Mouse (Mus musculus) urinary bladder, postnatal 4 days (tissue): ENCODE data around the gene Asap2.
A peak's percentile ranks its signal among the peaks of the same experiment; 100 is the strongest.

Experiments used
- DNase-seq, 2 experiments: peaks; one replicate each; pipeline ENCODE4 v3.0.0; 2021 to 2022; ENCODE audit warnings: low spot score in 2 of 2

Gene Asap2

DNA sequence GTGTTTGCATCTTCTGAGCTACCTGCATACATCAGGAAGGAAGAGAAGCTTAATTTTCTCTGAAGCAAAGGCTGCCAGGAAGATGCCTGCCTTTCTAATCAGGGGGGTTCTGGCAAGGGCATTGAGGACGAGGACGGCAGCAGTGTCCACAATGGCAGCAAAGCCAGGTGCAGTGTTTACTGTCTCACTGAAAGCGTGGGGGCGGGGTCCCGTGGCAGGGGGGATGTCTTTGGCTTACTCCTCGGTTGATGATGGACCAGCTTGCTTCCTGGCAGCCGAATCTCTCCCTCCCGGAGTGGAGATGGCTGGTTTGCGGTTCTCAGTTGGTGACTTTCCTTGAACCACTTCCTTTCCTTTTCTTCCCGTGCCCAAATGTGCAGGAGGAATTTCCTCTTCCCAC, 142.3 kb downstream of the Asap2 start:
- DNase-seq: no peak

DNA sequence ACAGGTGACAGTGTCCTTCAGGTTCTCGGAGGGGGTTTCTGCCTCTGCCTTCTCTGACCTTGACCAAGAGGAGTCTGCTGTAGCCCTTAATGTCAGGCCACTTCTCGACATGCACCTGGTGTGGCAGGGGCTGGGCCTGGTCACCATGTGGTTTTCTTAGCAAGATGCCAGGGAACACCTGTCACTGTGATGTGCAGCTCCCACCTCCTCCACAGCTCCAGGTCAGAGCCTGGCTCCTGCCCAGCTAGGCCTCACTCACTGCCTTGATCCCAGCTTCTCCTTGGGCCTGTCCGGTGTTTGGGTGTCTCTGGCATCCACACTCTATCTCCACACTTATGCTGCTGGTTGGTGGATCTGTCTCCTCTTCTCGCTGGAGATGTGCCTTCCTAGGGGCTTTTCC, 142.8 kb downstream of the Asap2 start:
- no peak for DNase-seq

DNA sequence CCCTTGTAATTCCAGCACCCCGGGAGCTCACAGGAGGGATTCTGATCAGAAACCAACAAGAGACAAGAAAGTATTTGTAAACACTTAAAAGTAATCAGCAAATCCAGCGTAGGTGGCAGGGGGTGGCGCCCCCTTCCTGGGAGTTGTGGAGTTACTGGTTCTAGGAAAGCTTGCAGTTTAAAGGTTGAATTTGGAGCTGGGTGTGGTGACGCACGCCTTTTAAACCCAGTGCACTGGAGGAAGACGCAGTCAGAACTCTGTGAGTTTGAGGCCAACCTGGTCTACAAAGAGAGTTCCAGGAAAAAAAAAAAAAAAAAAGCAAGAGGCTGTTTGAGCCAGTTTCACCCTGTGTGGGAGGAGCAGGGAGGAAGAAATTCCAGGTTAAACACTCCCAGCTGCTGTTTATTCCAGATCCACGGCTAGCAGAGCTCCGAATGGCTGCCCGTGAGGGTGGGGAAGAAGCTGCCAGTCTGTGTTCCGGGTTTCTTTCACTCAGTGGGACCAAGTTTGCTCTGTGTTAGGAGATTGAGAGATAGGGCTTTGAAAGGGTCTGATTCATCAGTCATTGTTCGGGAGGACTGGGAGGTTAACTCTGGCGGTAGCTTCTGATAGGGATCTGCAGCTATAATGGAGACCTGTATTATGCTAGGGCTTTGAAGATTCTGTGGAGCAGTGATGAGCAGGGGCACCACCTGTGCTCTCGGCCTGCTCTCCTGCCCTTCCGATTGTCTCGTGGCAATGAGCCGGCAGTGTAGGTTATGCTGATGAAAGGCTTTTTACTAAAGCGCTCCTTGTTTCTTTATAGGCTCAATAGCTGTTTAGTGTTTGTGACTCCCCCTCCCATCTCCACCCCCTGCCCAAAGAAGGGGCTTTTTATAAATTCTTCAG, 144.0 kb downstream of the Asap2 start:
- no peak for DNase-seq

DNA sequence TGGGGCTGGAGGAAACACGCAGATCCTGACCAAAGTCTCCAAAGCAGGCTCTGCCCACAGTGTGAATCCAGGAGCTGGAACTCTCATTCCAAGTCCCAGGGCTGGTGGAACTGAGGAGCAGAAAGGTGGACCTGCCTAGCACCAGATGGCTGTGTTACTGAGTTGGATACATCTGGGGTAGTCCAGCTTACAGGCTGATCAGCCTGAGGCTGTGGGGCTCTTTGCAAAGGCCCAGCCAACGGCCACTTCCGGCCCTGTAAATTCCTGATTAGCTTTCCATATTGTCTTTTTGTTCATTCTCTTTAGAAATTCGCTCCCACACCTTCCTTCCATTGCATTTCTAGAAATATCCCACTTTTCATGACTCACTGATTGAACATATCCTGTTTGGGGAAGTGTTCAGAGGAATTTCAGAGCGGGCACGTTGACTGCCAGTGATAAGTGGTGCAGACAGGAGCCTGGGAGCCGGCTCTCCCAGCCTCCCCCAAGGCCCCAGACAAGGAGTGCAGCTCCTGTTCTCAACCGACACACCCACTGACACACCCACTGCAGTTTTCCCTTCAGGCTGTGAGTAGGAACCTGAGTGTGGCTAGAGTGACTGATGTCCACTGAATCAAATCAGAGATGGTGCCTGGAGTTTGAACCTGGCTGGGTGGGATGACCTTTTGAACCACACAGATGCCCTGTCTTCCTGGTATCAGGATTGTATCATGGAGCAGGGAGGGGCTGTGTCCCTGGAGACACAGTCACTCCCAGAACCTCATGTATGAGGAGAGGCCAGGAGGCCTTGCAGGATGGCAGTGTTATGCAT, 145.6 kb downstream of the Asap2 start:
- DNase-seq: no peak

DNA sequence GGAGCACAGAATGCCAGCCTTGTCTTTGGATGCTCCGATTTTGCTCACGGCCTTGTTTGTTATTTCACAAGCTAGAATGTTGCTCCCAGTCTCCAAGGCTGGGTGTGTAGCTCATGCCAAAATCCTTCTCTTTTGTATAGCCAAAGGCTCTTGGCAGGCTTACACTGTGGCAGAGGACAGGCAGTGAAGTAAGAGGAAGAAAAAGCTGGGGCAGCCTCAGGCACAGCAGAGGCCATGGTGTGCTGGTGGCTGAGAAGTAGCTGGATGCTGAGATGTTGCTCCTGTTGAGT, 146.1 kb downstream of the Asap2 start:
- no peak for DNase-seq

DNA sequence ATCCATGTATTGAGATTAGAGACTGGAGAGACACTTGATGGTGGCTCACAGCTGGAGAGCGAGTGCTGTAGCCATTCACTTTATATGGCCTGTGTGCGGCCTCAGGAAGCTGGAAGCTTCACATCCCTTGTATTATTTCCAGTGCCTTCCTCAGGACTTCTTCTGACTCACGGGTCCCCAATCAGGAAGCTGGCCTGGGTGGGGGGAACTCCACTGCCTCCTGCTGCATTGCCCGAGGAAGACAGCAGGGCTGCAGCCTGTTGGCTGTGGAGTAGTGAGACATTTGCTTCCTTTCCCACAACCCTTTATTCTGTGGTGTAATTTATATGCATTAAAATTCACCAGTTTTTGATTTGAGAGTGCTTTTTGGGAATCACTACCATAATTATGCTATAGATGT, 149.3 kb downstream of the Asap2 start:
- DNase-seq: no peak

DNA sequence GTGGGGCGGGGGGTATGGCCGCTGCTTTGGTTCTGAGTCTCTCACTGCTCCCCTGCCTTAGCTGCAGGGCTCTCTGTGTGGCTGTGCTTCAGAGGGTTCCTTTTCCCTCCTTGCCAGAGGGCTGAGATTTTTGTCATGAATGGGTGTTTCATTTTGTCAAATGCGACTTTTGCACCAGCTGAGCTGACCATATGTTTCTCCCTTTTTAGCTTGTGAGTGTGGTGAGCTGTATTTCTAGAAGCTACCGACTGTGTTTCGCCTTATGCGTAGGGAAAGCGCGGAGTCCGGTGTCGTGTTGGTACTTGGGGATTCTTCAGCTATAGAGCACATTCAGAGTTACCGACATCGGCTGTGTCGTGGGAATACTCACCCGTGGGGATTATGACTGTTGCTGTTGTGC, 149.9 kb downstream of the Asap2 start:
- no peak for DNase-seq

DNA sequence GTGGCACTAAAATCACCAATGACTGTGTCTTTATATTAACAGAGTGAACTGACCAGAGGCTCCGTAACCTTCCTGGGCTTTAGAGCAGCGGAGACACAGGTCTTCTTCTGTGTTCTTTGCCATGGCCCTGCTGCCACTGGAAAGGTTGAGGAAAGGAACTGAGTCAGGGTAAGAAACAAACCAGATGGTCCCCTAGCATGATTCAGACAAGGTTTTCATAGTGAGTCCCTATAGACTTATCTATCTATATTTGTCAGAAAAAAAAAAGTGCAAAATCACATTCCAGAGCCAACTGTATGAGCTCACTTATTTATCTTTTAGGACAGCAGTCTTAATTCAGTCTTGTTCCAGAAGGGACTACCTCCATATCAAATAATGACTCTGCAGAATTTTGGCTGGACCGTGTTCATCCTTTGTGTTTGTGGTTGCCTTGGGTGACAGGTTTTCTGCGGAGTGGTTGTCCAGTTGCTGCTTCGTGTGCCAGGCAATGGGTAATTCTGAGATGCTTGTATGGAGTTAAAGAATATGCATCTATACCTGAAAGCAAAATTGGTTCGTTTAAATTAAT, 150.6 kb downstream of the Asap2 start:
- DNase-seq: no peak

DNA sequence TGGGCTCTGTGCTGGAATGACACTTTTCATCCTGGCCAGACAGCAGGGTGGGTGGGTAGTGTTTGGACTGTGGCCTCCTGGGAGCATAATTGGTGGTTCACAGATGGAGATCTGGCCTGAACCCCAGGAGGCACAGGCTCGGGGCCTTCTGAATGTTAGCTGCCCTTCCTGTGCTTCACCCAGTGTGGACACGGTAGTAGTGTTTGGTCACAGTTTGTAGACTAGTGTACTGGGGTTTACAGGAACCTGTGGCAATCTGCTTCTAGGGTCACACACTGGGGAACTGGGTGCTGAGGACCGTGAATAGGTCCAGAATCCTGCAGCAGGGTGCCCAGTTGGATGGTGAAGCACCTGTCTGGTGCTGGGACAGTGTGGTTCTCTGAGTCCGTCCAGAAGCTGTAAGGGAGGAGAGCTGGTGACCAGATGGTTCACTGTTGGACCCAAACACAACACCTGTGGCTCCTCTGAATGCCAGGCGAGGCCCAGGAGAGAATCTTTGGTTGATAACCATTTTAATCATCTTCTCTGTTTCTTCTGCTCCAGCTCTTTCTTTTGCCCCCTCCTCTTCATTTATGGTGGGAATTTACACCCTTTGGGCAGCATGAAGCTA, 151.5 kb downstream of the Asap2 start:
- no peak for DNase-seq

DNA sequence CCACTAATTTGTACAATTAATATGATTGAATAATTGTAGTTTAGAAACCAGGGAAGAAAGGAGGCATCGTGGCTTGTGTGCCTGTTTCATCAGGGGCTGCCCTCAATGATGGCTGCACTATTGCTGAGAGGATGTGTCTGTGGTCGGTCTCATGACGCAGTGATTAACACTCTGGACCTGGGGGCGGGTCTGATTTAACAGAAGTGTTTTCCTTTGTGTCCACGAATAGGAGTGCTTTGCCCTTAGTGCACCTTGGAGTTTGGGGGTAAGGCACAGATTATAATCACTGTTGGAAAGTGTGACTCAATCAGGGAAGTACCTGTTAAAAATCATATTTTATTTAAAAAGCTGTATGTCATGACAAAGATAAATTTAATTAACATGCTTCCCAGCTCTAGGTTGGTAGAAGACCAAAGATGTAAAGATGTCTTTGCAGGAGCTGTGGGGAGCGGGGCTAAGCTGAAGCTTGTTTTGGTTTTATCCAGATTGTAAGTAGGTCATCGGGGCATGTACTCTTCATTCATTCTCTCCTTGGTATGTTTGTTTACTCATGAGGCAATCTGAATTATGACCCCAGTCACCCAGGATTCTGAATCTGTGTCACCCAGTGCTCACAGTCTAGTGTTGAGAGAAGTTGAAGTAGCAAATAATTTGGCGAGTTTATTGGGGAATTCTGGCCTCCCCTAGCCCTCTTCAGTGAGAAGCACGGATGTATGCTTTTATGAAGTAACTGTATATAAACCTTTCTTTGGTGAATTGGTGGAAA, 152.4 kb downstream of the Asap2 start:
- DNase-seq: no peak

DNA sequence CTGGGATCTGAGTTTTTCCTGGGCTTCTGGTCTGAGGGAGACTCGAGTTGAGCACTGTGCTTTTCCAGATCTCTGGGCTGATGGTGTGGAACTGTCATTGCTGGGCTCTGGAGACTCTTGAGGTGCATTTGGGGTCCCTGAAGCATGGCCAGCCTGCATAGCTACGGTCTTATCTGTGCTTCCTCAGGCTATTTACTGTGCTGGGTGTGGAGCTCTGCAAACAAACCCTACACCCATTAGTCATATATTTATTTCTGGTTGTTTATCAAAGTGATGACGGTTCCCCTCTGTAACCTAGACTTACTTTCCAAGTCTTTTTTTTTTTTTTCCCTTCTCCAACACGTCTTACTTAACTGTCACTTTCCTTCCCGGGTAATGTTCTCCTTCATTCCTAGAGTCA, 154.3 kb downstream of the Asap2 start:
- no peak for DNase-seq

DNA sequence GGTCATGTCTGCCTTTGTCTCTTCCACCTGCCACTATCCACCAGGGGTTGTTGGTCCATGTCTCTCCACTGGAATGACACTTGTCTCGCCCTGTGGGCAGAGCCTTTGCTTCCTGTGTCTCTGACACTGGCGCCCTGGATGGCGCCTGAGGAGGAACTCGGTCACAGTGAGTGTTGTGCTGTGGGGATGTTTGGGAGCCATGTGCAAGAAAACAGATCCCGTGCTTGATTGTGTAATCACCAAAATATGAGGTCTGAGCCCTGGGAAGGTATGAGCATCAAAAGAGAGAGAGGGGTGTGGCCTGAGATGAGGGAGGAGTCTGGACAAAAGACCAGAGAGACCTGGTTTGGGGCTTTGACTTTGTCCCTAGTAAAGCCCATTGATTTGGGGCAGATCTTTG, 154.8 kb downstream of the Asap2 start:
- DNase-seq: no peak

DNA sequence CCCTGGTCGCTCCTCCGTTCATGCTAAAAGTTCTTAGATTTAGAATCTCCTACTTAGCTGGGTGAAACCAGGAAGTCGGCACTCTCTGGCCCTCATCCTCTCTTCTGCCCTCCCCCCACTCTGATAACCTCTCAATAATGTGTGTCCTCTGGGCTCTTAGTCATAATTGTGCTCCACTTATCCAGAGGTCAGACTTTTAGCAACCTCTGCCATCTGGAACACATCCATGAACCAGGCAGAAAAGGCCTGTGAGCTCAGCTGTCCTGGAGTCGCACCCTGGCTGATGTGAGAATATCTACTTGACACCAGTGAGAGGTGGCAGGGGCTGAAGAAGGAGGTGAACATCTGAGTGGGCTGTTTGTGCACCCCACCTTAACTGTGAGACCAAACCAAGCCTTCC, 156.6 kb downstream of the Asap2 start:
- no peak for DNase-seq

DNA sequence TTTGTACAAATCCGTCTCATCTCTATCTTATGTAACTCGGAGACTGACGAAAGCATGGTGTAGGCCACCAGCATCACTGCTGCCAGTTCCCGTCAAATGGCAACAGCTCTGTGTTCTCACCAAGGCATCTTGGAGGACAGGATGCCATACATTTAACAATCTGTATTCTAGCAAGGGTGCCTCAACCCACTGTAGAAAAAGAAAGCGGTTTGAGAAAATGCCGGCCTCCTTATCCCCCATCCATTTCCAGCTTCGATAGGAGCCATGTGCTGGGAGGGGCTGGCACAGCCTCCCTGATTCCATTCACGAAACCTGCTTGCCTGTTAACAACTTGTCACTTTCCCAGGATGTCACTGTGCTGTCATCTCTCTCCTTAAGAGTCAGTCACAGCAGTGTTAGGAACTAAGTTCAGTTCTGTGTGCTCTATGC, 163.0 kb downstream of the Asap2 start:
- no peak for DNase-seq

DNA sequence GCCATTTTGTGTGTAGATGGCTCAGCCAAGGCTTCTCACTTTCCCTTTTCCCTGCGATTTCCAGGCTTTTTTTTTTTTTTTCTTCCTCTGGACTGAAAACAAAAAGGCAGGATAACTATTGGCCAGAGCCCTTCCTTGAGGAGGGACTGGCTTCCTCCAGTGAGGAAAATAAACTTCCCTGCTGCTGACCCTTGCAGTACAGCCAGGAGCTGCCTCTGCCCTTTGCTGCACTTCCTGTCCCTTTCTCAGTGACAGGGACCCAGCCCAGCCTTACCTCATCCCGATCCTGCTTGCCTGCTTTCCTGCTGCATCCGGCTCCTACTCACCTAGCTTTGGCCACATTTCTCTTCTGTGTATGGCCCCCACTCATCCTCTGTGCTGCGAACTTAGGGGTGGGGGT, 164.8 kb downstream of the Asap2 start:
- no peak for DNase-seq

DNA sequence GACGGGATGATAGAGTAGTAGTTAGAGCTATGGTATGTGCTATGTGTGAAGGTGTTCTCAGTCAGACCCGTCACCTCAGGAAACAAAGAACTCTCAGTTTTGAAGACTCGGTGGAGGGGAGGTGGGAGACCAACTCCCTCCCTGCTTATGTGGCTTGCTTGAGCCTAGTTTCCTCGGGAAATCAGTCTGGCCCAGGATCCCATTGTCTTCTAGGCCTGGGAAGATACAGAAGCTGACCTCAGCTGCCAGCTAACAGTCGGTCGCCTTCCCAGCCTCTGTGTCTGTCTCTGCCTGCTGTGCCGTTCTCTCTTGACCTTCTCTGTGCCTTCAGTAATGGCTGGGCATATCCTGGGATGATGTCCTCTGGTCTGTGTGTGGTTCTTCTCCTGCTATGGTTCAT, 169.0 kb downstream of the Asap2 start:
- no peak for DNase-seq

DNA sequence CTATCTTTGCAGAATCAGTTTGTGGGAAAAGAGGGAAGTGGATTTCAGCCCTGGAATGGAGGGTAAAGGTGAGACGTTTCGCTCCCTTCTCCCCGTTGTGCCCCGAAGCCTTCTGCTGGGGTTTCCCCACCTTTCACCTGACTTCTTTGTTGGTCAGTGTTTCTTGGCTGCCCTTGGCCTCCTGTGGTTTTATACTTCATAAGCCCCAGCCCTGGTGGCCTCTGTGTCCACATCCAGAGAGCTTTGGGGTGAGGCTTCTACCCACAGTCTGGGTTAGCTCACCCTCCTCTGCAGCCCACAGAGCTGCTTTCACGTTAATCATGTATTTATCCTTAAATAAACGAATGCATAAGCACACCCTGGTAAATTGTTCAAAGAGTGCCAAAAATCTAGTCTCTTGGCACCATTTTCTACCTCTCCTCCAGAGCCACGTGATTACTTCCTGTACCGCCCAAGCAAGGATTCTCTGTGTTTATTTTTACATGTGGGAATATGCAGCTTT, 170.1 kb downstream of the Asap2 start:
- no peak for DNase-seq

DNA sequence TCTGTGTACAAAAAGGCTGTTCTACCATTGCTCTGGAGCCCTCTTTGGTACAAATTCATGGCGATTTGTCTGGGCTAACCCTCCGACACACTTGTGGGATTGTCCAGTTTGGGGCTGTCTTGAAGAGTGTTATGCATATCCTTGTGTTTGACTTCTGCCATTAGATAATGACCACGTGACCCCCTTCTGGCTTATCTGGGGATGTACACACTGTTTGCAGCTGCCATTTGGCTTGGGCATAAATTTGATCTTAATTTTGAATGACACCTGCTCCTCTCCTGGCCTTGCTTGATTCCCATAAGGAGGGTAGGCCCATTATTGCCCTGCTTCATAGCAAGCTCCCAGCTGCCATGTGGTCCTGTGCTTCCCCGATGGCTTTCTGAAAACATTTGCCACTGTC, 171.6 kb downstream of the Asap2 start:
- no peak for DNase-seq

DNA sequence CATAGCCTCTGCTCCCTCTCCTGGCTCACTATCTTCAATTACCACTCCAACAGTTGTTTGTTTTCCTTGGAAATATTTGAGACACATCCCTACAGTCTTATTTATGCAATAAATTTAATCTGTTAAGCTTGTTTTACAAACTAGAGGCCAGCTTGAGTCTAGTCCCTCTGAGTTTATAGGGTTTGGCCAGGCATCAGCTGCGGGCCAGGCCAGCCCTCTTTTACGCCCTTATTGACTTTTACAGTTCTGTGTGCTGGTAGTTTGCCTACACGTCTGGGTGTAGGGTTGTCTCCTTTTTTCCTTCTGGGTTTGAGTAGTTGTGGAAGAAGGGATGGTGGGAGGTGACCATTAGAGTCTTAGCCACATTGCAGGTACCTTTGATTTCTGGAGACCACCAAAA, 173.4 kb downstream of the Asap2 start:
- DNase-seq: peak in 1 of 2 experiments; percentile 49

DNA sequence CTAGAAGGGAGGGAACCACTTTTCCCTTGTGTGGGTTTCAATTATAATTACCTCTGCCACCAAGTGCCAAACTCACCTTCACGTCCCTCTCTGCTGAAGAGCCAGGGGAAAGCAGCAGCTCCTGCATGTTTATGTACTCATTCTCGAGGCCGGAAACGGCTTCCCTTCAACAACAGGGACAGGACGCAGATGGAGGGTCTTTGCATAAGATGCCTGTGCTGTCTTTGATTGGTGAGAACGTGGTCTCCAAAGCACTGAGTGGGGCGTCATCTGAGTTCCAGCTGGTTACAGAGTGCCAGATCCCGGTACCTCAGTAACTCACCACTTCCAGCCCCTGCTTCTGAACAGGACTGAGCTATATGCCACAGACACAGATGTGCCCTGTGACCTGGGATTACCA, 174.0 kb downstream of the Asap2 start:
- DNase-seq: no peak

DNA sequence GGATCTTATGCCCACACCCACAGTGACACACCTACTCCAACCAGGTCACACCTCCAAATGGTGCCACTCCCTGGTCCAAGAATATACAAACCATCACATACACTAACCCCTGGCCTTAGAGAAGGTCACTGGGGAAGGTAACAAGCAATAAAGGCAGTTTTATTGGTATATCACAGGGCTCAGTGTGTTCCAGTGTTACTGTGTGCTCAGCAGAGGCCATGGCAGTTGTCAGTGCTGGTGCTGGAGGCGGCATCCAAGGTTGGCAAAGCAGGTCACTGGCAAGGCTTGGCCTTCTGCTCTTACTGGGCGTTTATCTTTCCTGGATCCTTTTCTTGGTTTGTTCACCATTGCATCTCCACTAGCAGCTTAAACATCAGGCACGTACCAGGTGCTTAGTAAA, 174.9 kb downstream of the Asap2 start:
- no peak for DNase-seq
